9 mouse cellular contexts compared by ENCODE assay signal in genomic region chr1:157443723-157444561, GRCm38 (mm10). TPM values are rescaled to one million over a fixed set of nuclear protein-coding genes. Genes with fewer than 3 reads are reported as not detected.
DNase-seq lines count a peak whose midpoint lies in the region; ATAC-seq and TF ChIP-seq lines count a peak whose summit lies in the region.
"Had no signal": no experiment of that assay in that cellular context is flagged by ENCODE, and none has a peak within 500 bp of the region (broad histone marks: within the 10 kb centered on the region; RNA-seq: fewer than 3 reads in every experiment).

No protein-coding gene starts in this region.

- no peak; the same call in 1 of the 2 replicates for ATAC-seq in lung, postnatal 0 days

- no peak overlapping the region for H3K4me3 ChIP-seq in lung, postnatal 0 days (ENCODE audit: low read depth, low read length)
- H3K4me3 ChIP-seq in heart, adult 2 months: peak overlapping the region; percentile 11
- no peak overlapping the region for H3K4me3 ChIP-seq in limb, embryonic 10.5 days
- H3K4me3 ChIP-seq in olfactory bulb, adult 2 months (ENCODE audit: insufficient read depth, low read depth, low read length): no peak overlapping the region

- intact Hi-C loops in heart, adult 2 months (cut with DNase I): loop anchor here (1.0 kb wide), 1 partner anchor 26 kb away; no protein-coding TSS in a partner anchor

- H3K9me3 ChIP-seq in lung, postnatal 0 days (ENCODE audit: low read length): no peaks in the 10 kb centered on the region
- no peaks in the 10 kb centered on the region for H3K9me3 ChIP-seq in limb, embryonic 10.5 days (replicated peaks)

- no peak overlapping the region for H3K9ac ChIP-seq in lung, postnatal 0 days (replicated peaks; ENCODE audit: low read depth)
- H3K9ac ChIP-seq in heart, adult 2 months (ENCODE audit: low read depth, low read length): peak overlapping the region; percentile 66

- 40% methylated on average over 19 of the region's 19 CpGs for WGBS in lung, postnatal 0 days
- WGBS in heart, adult 2 months: 9% methylated on average over 19 of the region's 19 CpGs
- WGBS in limb, embryonic 10.5 days: 44% methylated on average over 19 of the region's 19 CpGs
- WGBS in olfactory bulb, adult 2 months: 40% methylated on average over 19 of the region's 19 CpGs

- peak overlapping the region; percentile 66; the same call in 1 of the 2 replicates for H3K27ac ChIP-seq in lung, postnatal 0 days (ENCODE audit: low read length)
- peak overlapping the region; percentile 95 for H3K27ac ChIP-seq in heart, adult 2 months
- H3K27ac ChIP-seq in limb, embryonic 10.5 days: peak overlapping the region; percentile 73
- peak overlapping the region; percentile 19; the same call in 1 of the 2 replicates for H3K27ac ChIP-seq in olfactory bulb, adult 2 months (ENCODE audit: insufficient read depth, low read depth, low read length)

- peak overlapping the region; percentile 33; the same call in 1 of the 2 replicates for H3K4me2 ChIP-seq in lung, postnatal 0 days (replicated peaks; ENCODE audit: low read depth, low read length)

- H3K27me3 ChIP-seq in lung, postnatal 0 days (replicated peaks; ENCODE audit: insufficient read depth, low read length): no peaks in the 10 kb centered on the region
- H3K27me3 ChIP-seq in heart, adult 2 months (ENCODE audit: control insufficient read depth, insufficient read depth, low read length): no peaks in the 10 kb centered on the region
- H3K27me3 ChIP-seq in limb, embryonic 10.5 days (ENCODE audit: low read depth, poor library complexity, severe bottlenecking): peaks cover 23% of the 10 kb centered on the region; the same call in 1 of the 2 replicates

- TF ChIP-seq CTCF in lung, postnatal 0 days (IDR thresholded peaks at IDR 0.05): no peak
- no peak for TF ChIP-seq CTCF in heart, adult 2 months (IDR thresholded peaks at IDR 0.05)
- no peak for TF ChIP-seq CTCF in olfactory bulb, adult 2 months (IDR thresholded peaks at IDR 0.05; ENCODE audit: insufficient read depth, low read depth, low read length)

- no peaks in the 10 kb centered on the region for H3K36me3 ChIP-seq in lung, postnatal 0 days (ENCODE audit: insufficient read depth, low read length)
- H3K36me3 ChIP-seq in heart, adult 2 months (ENCODE audit: control insufficient read depth, insufficient read depth, low read length): peaks cover 14% of the 10 kb centered on the region
- no peaks in the 10 kb centered on the region for H3K36me3 ChIP-seq in limb, embryonic 10.5 days

- H3K4me1 ChIP-seq in lung, postnatal 0 days (ENCODE audit: insufficient read depth, low read depth, low read length): no peaks in the 10 kb centered on the region
- peaks cover 20% of the 10 kb centered on the region for H3K4me1 ChIP-seq in heart, adult 2 months (ENCODE audit: control insufficient read depth, insufficient read depth, low read length)
- peaks cover 58% of the 10 kb centered on the region for H3K4me1 ChIP-seq in limb, embryonic 10.5 days
- peaks cover 18% of the 10 kb centered on the region for H3K4me1 ChIP-seq in olfactory bulb, adult 2 months (ENCODE audit: control insufficient read depth, insufficient read depth, low read length)

- no peaks in the 10 kb centered on the region for H3K79me2 ChIP-seq in heart, adult 2 months (replicated peaks; ENCODE audit: control insufficient read depth, insufficient read depth, low read length)

- no peak for DNase-seq in lung, postnatal 0 days (ENCODE audit: low spot score)
- DNase-seq in lung, postnatal 4 days: no peak
- DNase-seq in heart, adult 2 months: peak; percentile 53 to 58
- DNase-seq in limb, embryonic 10.5 days (ENCODE audit: low spot score): no peak
- no peak for DNase-seq in adrenal gland, adult 2 months
- no peak for DNase-seq in layer of hippocampus, adult 9-10 months (ENCODE audit: low spot score)
- DNase-seq in lung, postnatal 36 days: no peak
- DNase-seq: thymus, postnatal 25 days had no signal

- no peak for TF ChIP-seq EP300 in lung, postnatal 0 days (IDR thresholded peaks at IDR 0.05)
- peak; percentile 59; the same call in 1 of the 2 replicates for TF ChIP-seq EP300 in heart, adult 2 months (IDR thresholded peaks at IDR 0.05; ENCODE audit: insufficient read depth, low read depth, low read length)

- TF ChIP-seq POLR2A in heart, adult 2 months (IDR thresholded peaks at IDR 0.05; ENCODE audit: insufficient read depth, low read depth, low read length): peak; percentile 56; the same call in 1 of the 2 replicates
- TF ChIP-seq POLR2A in olfactory bulb, adult 2 months (IDR thresholded peaks at IDR 0.05; ENCODE audit: insufficient read depth, low read depth, low read length): no peak

RNA-seq across cellular contexts. Expression of gene Cryzl2, which starts 14.4 kb away (rescaled TPM):
- 9.4 and 9.8 TPM in 2 replicates for polyA plus RNA-seq in lung, postnatal 0 days (2015; fragmentation: Nextera tagmentation; extraction: Ambion mirVana)
- 1 to 10 TPM; 8.4 to 9.5 TPM for total RNA-seq in heart, adult 2 months (2021)
- polyA plus RNA-seq in heart, adult 2 months (2012; rRNA removed): 15.2 and 21.8 TPM in 2 replicates
- 4.6 and 7.6 TPM in 2 replicates for polyA plus RNA-seq in limb, embryonic 10.5 days (2016; fragmentation: Nextera tagmentation; extraction: Ambion mirVana)
- not detected in 2 replicates for polyA plus RNA-seq in olfactory bulb, adult 2 months (2012; ENCODE audit: insufficient read depth, insufficient read length, low replicate concordance, missing spikeins)
- total RNA-seq in adrenal gland, adult 2 months (2021): 10 to 100 TPM; 39.9 to 50.3 TPM
- polyA plus RNA-seq in adrenal gland, adult 2 months (2012; rRNA removed): 42.7 and 51.2 TPM in 2 replicates

RNA-seq across cellular contexts. Expression of gene Rasal2, which starts 31.5 kb away (rescaled TPM):
- 15.3 and 19.8 TPM in 2 replicates for polyA plus RNA-seq in lung, postnatal 0 days (2015; fragmentation: Nextera tagmentation; extraction: Ambion mirVana)
- 10 to 100 TPM; 22.2 to 23.2 TPM for total RNA-seq in heart, adult 2 months (2021)
- polyA plus RNA-seq in heart, adult 2 months (2012; rRNA removed): 5.1 and 10.7 TPM in 2 replicates
- 5.8 and 6.2 TPM in 2 replicates for polyA plus RNA-seq in limb, embryonic 10.5 days (2016; fragmentation: Nextera tagmentation; extraction: Ambion mirVana)
- polyA plus RNA-seq in olfactory bulb, adult 2 months (2012; ENCODE audit: insufficient read depth, insufficient read length, low replicate concordance, missing spikeins): not detected in 2 replicates
- total RNA-seq in adrenal gland, adult 2 months (2021): 10 to 100 TPM; 13.0 to 13.7 TPM
- 1.4 and 1.6 TPM in 2 replicates for polyA plus RNA-seq in adrenal gland, adult 2 months (2012; rRNA removed)

Comparison
In these comparisons a context has a peak if more than half of its experiments do, and no peak if none do; other contexts are left out.
1. DNase-seq: peak in heart, adult 2 months (2 of 2); none in lung, postnatal 0 days (single experiment), lung, postnatal 4 days (0 of 2), limb, embryonic 10.5 days (single experiment), adrenal gland, adult 2 months (single experiment), layer of hippocampus, adult 9-10 months (single experiment) and lung, postnatal 36 days (single experiment).
2. H3K27ac ChIP-seq: peak in every context shown above with its lines; median percentile 95 in heart, adult 2 months; 73 in limb, embryonic 10.5 days; 66 in lung, postnatal 0 days; 19 in olfactory bulb, adult 2 months.